Mouse (Mus musculus) c-Kit-positive CD71-positive TER-119-negative erythroid progenitor cells, embryonic 14.5 days (primary cell): Measurements from ENCODE around the gene Hist1h1e.
"Not testable (repeated sequence)": the region's sequence is repeated elsewhere in the genome, so short reads cannot be mapped to it uniquely, and the experiment has no call there.

Experiments
- DNase-seq: peaks from one replicate; pipeline ENCODE4 v3.0.0-alpha.2; 2013; ENCODE audit warnings: low read depth

Hist1h1e gene

DNA sequence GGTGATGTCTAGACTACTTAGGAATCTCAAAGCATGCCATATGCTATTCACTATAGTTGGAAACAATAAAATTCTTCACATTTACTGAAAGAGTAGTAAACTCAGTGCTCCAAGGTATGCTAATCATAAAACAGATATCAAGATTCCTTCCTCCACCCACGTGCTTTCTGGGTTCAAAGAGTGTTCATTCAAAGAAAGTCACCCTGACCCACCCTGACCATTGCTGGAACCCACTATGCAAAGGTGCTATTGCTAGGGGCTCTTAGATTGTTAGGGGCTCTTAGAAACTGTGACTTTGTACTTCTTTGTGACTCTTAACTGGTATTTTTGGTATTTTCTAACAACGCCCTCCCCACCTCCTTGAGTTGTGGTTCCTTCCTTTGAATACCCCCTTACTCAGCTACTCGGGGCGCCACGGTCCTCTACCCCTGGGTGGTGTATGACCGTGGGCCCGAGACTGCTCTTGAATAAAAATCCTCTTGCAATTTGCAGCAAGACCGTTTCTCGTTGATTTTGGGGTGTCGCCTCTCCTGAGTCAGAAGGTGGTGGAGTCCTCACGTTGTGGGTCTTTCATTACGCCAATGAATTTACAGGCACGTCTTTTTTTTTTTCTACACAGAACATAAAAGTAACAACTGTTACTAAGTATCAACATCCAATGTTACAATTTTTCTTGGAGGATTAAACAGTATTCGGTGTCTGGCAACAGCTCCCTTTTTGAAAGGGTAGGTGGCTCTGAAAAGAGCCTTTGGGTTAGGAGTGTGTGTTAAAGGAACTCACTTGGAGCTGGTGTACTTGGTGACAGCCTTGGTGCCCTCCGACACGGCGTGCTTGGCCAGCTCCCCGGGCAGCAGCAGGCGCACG, 49.1 kb downstream of the Hist1h1e start:
- DNase-seq = not testable (repeated sequence)

DNA sequence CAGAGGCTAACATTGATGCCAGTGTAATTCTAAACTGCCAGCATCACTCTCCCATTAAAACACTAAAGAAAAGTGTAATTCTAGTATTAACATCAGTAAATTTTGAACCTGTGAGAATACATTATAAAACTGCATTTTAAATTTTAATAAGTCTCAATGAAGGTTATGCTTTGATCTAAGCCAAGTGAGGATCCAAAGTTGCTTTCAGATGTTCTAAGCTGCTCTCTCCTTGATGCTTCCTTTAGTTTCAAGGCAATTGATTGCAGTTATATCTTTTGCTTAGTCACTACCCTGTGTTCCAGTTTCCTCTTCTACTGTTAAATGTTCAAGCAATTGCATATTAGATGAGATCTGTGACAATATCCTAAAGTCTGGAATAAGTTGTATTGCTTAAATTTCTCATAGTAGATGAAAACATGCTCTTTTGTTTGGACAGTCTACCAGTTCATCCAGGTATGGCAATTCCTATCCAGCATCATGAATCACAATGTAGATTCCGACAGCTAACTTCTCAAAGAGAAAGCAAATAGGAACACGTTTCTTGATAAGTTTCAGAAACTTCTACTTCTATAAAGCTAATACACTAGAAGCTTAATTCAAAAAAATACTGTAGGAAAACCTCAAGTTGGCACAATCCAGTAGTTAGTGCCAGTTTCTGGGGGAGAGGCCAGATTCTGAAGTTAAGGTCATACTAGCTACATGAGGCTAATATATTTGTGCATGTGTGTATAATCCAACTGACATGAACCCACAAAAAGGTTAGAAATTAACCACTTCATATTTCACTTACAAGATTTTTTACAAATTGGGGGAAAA, 49.9 kb downstream of the Hist1h1e start:
- no peak for DNase-seq

DNA sequence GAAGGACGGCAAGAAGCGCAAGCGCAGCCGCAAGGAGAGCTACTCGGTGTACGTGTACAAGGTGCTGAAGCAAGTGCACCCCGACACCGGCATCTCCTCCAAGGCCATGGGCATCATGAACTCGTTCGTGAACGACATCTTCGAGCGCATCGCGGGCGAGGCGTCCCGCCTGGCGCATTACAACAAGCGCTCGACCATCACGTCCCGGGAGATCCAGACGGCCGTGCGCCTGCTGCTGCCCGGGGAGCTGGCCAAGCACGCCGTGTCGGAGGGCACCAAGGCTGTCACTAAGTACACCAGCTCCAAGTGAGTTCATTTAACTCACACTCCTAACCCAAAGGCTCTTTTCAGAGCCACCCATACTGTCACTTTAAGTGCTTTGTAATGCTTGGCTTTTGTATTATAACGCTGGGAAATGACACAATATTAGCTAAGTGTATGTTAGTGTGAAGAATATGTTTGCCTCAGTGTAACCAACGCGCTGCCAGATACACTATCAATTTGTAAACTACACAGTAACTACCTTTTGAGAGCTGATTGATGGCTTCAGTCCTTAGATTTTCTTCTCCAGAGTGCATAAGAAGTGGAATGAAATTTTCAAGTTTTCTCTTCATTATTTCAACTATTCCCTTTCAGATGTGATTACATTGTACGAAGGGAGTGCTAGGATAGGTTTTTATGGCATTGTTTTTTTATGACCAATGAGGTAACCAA, 50.7 kb downstream of the Hist1h1e start:
- not testable (repeated sequence) for DNase-seq

DNA sequence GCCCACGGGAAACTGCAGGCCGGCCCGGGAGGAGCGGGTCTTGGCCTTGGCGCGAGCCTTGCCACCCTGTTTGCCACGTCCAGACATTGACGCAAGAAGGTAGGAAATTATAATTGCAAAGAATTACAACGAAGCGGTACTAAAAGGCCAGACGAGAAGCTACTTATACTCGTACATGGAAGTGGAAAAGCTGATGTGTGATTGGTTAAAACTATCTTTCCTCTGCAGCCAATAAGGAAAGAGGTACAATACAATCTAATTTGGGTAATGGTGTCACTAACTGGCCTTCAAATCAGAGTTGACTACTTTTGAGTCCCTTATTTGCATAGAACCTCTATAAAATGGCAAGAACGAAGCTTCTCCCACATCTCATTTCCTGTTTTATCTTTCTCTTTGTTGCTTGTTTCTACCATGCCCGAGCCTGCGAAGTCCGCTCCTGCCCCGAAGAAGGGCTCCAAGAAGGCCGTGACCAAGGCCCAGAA, 51.3 kb downstream of the Hist1h1e start, which contains the start of the genes Hist1h2ae and Hist1h2bg:
Hist1h2ae (minus strand) TSS at position 199 of the 482 bp plus-strand sequence.
Hist1h2bg (plus strand) TSS at position 375 of the 482 bp plus-strand sequence.
- no peak for DNase-seq
